Mouse (Mus musculus): ENCODE data around the gene Pla2g4c.

The Pla2g4c gene

DNA sequence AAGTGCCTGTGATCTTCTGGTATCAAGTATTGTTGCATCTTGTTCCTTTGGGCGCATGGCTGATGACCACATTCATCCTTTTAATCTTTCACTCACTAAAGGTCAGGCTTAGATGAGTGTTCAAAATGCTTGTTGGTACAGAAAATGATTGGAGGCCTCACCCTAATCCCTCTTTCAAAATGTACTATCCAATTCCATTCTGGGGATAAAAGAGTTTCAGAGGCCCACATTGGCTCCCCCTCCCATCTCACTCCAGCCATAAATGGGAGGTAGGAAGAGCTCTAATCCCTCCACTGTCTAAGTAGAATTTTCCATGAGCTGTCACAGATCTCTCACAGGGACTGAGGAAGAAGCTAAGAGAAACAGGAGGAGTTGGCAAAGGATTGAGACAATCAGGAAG lies 73.4 kb downstream of the Pla2g4c start, which contains the start of gene Cabp5:
Cabp5 (plus strand) TSS at position 301 of the 400 bp plus-strand sequence.
- no peak for DNase-seq
